Mouse (Mus musculus) adrenal gland, adult 2 months (tissue): ENCODE results near the gene Trip4. TPM values are rescaled to one million over a fixed set of nuclear protein-coding genes. Genes with fewer than 3 reads are reported as not detected.
A peak's percentile ranks its signal among the peaks of the same experiment; 100 is the strongest.

ENCODE experiments used
- DNase-seq: peaks from one replicate; pipeline ENCODE4 v3.0.0; 2021
- long read RNA-seq: library from polyadenylated mRNA; stranded (forward); transcript quantifications from one replicate; pipeline ENCODE4 v2.0.0, GENCODE M21; 2021
- polyA plus RNA-seq: library from polyadenylated mRNA; depleted of rRNA; stranded (reverse); fragments of >200 nt; gene quantifications from 2 replicates; pipeline ENCODE4 v1.2.3, GENCODE M21; 2012; rRNA removed
- total RNA-seq, 2 experiments: library from RNA; stranded (reverse); gene quantifications; 2 replicates each; pipeline ENCODE4 v1.2.3; 2021

Trip4 gene
- 10 to 100 TPM; 29.8 to 40.0 TPM for total RNA-seq
- polyA plus RNA-seq, result 7.2 and 8.9 TPM in 2 replicates
- long read RNA-seq, transcript Trip4-201 (13 exons, 1,999 nt), result major isoform, 15 of 25 reads
- long read RNA-seq, partial matches to known transcripts, result 1 of 25 reads
- long read RNA-seq, other reads (novel, unspliced or antisense), result 6 of 25 reads

DNA sequence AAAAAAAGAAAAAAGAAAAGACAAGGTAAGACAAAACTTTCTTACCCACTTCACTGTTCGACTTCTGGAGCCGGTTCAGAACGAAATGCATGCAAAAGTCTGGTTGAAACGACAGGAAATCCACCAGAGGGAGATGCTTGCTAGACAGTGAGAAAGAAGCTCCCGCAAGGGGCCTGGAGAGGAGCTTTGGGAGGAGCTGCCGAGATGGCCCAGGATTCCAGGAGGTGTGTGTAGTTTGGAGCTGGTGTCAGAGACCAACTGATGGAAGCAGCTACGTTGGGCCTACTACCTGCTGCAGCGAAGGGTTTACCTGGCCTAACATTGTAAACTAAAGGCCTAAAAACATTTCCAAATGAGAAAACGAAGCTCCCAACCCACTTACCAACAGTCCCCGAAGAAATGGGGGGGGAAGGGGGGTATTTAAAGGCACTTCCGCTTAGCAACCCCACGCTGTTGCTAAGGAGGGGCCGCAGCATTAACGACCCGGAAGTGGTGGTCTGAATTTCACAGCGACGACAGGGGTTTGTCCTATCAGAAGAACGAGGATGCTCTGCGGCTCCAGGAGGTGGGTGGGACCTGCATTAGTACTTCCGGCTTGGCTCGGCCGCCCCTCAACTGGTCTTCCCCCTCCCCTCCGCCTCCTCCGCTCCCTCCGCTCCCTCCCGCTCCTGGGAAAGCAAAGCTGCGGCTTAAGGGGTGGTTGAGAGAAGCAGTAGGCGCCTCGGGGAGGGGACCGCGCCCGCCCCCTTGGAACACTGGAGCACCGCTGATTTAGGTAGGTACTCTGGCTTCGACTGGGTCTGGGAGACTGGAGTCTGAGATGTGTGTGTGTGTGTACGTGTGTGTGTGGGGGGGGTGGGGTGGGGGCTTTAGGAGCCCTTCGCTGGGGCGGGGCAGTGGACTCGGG, at the start of gene Trip4, which contains the start of gene Csnk1g1:
Gene Trip4 (minus strand): TSS at position 401 of the 907 bp plus-strand sequence.
Gene Csnk1g1 (plus strand): TSS at position 531 of the 907 bp plus-strand sequence.
- DNase-seq, result peak; percentile 97

DNA sequence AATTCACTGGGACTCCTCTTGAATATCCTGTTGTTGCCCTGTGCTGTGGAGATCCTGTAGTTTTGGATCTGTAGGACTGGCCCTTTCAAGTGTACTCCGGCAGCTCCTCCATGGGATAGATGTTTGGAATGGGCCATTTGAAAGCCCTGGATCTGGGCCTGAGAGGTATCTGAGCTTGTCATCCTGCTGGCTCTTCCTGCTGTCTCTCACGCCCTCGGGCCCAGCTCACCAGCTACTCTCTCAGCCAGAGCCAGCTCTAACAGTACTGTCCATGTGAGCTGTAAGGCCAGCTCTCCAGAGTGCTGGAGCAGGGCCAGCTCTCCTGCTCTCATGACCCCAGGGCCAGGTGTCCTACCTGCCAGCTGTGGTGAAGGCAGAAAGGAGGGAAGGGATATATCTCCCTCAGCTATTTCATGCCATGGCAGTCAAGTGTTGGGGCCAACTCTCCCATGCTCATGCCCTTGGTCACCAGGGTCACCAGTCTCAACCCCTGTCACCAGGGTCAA, 42.5 kb upstream of the Trip4 start:
- DNase-seq, result peak; percentile 17

DNA sequence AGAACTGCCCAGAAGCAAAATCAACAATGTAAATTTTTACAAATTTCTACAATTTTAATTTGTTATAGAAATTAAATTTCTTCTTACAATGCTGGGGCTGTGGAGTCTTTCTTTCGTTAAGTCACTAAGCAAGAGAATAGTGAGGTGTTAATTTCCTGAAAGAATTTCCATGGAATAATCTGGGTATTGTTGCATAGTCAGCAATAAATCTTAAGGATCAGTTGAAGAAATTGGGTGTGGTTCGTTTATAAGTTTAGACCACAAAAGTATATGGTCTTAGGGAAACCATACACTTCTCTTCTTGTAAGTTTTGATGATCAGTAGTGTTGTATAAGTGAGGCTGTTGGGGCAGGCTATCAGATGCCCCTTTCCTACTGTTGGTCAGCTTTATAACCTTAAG, 29.0 kb upstream of the Trip4 start:
- DNase-seq, result no peak

DNA sequence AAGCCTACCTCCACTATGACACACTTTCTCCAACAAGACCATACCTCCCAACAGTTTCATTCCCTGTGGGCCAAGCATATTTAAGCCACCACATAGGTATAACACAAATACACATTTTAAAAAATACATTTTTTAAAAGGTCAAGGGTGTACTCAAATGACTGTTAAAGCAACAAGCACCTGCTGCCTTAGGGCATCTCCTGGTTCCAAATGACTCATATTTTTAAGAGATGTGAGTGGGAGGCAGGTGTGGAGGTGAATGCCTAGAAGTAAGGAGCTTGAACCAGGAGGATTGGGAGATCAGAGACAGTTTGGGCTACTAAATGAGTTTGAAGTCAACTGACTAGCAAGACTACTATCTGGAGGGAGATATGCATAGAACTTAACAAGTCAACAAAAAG, 21.2 kb upstream of the Trip4 start:
- no peak for DNase-seq

DNA sequence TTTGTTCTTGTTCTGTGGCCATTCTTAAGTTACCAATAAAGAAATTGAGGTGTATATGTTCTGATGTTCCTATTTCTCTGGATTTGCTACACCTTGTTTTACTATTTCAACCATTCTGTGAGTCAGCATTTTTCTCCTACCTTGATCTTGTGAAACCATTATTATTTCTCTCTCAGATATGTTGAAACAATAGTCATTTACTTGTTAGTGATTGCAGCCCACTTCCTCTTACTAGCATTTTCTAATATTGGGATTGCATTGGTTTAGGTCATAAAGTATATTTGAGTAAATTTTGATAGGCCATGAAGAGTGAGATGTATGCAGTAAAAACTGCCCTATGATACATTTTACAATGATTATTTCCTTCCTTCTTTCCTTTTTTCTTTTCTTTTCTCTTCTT, 19.9 kb upstream of the Trip4 start:
- DNase-seq, result no peak

DNA sequence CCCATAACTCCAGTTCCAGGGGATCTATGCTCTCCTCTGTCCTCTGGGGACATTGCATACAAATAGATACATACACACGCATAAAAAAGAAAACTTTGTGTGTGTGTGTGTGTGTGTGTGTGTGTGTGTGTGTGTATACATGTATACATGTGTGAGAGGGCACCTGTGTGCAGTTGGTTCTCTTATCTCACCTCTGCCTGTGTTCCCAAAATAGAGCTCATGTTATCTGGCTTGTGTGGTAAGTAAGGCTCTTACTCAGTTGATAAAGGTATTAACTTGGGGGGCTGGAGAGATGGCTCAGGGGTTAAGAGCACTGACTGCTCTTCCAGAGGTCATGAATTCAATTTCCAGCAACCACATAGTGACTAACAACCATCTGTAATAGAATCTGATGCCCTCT, 8.4 kb upstream of the Trip4 start:
- no peak for DNase-seq

DNA sequence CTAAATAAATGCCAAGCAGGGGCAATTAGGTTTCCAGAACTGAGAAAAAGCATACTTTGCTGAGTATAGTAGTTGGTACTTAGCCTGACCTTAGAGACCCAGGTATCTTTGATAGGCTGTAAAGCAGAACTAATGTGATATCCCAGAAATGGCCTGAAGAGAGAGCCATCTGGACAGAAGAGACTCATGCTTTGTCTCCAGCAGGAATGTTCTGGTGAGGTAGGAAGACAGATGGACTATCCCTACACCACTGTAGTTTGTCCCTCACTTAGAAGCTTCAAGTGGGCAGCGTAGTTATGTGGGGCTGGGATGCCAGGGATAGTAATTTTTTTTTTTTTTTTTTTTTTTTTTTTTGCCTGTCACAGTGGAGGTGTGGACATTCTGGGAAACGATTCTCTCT, 5.4 kb upstream of the Trip4 start:
- DNase-seq, result no peak

DNA sequence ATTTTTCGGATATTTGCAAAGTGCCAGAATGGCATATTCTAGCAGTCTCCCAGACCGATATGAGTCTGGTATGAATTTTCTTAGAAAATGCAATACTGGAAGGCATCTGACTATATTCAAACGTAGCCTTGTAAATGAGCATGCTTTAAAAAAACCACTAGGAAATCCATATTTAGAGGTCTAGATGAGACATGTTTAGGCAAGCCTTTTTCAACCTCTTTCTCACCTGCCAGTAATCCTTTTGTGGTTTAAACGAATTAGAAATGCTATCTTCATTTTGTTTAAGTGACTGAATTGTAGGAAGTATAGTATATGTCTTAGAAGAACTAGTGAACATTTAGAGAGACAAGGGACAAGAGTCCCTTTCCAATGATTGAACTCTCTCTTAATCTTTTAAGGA, 1.2 kb upstream of the Trip4 start:
- DNase-seq, result no peak

DNA sequence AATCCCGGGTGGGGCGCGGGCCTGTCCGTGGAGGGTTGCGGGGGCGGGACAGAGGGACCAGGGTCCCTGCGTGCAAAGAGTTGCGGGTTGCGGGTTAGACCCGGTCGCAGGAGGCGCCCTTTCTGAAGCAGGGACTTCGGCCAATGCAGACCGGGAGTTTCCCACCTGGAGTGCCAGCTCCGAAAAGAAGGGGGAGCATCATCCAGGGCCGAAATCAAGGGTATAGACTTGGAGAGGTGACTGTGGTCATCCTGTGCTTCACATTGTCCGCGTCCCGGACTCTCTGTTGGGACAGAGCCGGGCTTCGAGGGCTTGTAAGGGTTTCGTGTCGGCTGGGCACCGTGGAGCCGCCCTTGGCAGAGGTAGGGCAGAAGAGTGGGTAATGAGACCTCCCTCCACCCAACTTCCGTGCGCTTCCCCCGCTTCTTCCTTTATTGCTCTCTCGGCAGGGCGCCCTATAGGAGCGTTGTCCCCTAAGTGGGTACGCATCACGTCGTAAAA, 757 bp upstream of the Trip4 start:
- DNase-seq, result peak; percentile 79

DNA sequence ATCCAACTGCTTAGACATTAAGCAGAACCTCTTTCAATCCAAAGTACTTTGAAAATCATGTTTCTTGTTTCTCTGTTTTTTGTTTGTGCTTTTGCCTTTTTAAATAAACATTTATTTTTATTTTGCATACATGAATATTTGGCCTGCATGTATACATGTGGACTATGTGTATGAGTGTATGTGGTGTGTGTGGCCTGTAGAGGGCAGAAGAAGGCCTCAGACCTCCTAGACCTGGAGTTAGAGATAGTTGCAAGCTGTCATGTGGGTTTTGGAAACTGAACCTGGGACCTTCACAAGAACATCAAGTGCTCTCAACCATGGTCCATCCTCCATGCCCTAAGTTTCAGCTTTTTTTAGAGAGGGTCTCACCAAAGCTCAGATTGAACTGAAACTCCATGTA, 5.2 kb downstream of the Trip4 start:
- DNase-seq, result no peak

DNA sequence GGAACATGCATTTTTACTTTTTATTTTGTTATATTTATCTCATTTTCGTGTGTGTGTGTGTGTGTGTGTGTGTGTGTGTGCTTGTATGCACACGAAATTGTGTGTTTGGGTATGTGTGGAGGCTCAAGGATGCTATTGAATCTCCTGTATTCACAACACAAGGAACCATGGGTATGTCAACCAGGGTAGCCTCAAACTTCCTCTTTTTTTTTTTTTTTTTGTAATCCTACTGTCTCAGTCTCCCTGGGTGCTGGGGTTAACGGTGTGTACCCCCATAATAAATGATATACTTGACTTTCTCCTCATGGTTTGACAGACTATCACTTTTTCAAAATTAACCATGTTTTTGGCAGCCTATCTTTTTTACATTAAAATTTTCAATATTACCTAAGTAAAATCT, 5.7 kb downstream of the Trip4 start:
- DNase-seq, result no peak

DNA sequence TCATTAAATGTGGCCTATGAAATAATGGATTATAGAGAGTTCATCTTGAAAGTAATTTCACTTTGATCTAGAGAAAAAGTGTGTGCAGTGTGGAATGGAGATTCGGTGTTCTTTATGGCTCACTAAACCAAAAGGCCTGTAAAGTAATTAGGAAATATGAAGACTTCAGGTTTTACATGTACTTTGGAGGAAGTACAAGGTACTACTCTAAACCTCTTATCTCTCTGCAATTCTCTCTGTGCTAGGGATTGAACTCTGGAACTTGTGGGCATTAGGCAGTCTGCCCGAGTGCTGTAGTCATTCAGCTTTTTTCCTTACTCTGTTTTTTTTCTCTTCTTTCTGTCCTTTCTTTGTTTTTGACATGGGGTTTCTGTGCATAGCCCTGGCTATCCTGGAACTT, 11.6 kb downstream of the Trip4 start:
- no peak for DNase-seq

DNA sequence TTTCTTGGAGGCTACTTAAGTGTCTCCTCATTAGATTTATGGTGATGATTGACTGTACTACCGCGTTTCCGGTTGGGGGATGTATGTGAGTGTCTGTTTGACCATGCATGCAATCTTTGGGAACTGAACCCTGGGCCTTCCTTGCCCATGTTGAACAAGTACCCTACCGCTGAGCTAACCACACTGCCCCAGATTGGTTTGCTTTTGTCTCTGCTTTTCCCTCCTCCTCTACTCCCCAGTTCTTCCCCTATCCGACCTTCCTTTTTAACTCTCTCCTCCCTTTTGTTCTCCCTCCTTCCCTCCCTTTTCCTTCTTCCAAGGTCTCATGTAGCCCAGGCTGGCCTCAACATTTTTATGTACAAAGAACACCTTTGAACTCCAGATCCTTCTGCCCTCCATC, 17.5 kb downstream of the Trip4 start:
- no peak for DNase-seq

DNA sequence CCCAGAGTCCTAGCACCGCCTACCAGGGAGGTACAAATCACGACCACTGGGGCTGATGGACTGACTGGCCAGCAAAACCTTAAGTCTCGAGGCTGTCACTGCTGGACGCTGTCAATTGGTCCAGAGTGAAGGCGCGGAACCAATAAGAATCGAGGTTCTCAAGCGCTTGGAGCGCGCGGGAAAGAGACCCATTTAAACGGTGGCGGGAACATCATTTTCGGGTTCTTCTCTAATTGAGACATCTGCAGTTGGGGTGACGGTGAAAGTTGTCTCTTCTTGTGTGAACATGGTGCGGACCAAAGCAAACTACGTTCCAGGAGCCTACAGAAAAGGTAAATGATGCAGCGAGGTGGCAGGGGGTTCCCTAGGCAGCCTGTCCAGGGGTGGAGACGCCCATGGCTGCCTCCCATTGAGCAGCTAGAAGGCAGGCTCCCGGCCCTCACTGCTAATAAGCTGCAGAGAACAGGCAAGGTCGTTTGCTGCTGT, 18.4 kb downstream of the Trip4 start, which contains the start of gene Pclaf:
Gene Pclaf (plus strand): TSS at position 95 of the 486 bp plus-strand sequence.
- DNase-seq, result peak; percentile 80

DNA sequence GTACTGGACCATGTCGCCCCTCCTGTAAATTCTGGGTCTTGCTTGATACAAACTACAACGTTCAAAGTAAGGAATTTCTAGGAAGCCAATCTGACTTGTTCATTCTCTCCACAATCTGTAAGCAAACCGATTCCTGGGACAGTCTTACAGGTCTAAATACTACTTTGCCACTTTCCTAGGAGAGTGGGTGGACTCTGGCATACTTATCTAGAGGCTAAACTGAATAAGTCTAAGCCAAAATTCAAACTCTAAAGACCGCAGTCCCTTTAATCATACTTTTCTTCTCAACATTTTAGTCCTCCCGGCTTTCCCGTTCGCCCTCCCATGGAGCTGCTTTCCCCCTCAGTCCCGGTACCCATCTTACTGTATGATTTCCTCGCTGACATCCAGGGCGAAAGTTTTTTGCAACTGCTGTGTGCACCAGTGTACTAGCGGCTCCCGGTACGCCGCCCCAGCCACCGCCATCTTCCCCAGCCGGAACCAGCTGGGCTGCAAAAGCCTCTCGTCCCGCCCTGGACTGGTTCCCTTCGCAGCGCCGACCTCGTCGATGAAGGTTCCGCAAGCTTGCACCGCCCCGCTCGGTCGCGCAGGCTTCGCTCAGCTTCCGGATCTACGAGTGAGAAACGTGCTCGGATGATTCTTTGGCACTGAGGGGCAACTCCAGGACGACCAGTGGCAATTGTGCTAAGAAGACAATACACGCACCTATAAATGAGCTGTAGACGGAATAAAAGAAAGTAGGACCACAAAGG, 23.9 kb downstream of the Trip4 start:
- peak; percentile 95 for DNase-seq

DNA sequence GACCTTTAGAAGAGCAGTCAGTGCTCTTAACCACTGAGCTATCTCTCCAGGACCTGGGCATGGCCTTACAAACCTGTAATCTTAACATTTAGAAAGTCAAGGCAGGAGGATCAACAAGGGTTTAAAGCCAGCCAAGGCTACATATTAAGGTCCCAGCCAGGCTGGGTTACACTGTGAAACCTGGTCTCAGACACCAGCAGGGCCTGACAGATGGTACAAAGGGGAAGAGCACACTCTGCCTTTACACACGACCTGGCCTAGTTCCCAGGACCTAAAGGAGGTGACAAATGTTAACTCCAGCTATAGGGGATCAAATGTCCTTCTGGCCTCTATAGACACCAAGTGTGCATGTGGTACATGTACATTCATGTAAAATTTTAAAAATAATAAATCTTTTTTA, 48.9 kb downstream of the Trip4 start:
- DNase-seq, result no peak

DNA sequence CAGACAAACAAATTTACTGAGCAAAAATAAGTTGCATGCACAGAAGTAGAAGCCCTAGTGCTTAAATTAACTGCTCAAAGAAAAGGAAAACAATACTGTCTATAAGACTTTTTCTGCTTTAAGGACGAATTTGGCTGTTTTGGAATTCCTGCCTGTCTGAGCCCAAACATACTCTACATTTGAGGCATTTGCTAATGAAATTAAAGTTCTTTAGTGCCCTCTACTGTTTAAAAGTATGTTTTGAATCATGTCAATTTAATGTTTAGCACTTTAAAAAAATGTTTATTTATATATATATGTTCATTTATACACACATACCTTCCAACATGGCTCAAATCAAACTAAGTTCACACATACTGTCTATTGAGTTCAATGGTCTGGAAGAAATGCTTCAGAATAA, 58.4 kb downstream of the Trip4 start:
- no peak for DNase-seq

DNA sequence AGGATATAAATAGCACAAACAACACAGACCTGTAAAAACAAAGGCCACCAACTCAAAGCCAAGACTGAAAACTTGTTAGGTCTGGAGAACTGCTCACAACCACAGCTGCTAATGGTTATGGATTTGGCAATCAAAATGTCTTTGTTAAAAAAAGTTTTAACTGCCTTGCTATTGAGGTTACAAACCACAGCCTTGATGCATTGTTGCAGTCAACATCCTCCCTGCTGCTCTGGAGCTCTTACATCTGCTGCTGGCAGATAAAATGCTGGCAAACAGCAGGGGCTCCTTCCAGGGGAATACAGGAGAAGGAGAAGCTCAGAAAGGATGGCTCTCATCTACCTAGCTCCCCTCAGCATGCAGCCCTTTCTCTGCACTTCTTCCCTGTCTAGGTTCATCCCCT, 60.4 kb downstream of the Trip4 start:
- DNase-seq, result no peak

DNA sequence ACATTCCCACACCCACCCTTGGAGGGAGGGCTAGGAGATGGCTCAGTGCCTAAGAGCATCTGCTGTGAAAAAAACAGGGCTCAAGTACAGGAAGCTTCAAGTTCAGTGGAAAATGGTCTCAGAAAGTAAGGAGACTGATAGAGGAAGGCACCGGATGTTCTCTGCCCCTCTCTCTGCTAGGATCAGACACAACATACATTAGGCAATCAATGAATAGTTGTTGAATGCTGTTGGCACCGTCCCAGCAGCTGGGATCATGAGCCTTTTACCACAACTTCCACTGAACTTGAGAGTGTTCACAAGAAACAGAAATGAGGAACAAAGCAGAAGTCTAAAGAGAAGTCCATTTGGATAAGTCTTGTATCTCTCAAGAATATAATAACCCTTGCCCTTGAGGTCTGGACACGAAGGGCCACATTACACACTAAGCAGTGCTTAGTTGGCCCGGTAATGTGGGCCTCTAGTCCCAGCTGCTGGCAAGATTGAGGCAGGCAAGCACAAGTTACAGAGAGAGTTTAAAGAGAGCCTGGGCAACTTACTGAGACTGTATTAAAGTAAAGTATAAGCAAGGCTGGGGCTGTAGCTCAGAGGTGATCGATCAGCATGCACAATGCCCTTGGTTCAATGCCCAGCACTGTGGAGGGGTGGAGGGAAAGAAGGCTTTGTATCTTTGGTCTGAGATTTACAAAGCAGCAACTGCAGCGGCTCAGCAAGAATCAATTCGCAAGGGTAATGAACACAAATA, 64.0 kb downstream of the Trip4 start:
- DNase-seq, result peak; percentile 23

DNA sequence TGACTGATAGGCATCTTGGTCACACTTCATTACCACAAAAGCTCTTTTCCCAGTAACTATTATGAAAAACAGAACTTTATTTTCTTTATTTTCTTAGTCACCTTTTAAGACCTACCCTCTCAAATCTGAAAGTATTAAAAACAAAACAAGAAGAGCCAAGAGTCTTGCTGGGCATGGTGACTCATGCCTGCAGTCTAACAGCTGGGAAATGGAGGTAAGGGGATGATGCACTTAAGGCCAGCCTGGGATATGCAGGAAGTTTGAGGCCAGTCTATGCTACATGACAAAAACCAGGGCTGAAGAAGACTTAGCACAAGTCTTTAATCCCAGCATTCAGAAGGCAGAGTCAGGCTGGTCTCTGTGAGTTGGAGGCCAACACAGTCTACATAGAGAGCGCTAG, 68.8 kb downstream of the Trip4 start:
- no peak for DNase-seq

DNA sequence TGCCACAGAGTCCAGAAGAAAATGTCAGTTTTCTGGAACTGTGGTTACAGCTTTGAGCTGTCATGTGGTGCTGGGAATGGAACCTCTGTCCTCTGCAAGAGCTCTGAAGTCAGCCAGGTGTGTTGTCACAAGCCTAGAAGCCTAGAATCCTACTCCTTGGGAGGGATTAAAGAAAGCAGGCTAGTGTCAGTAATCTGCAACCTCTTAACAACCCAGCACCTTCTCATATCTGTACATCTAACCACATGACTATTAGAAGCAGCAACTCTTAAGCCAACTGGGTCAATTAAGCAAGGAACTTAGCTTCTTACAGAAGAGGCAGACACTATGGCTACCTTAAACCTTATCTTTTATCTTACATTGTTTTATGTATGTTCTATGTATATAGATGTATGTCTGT, 71.7 kb downstream of the Trip4 start:
- no peak for DNase-seq
